Mouse (Mus musculus) T-helper 1 cell (primary cell): ENCODE measurements around the gene Golm1.
"Not testable (repeated sequence)": the region's sequence is repeated elsewhere in the genome, so short reads cannot be mapped to it uniquely, and the experiment has no call there.

Source experiments
- in situ Hi-C: fragments of 300-600 bp; cut with MboI, MseI; formaldehyde crosslinking; loops from one replicate; pipeline ENCODE4 v1.15.1; 2025; ENCODE audit warnings: high pct_unique_total_duplicates

The Golm1 gene

DNA sequence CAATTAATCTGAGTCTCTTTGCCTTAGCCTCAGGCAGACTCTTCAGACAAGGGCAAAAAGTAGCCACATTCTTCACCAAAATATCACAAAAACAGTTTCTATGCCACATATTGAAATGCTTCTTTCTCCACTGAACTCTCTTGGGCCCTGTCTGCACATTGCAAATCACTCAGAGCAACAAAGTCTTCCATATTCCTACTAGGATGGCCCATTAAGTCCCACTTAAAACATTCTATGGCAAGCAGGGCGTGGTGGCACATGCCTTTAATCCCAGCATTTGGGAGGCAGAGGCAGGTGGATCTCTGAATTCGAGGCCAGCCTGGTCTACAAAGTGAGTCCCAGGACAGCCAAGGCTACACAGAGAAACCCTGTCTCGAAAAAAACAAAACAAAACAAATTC, 83.6 kb downstream of the Golm1 start:
- in situ Hi-C loops: not testable (repeated sequence)

DNA sequence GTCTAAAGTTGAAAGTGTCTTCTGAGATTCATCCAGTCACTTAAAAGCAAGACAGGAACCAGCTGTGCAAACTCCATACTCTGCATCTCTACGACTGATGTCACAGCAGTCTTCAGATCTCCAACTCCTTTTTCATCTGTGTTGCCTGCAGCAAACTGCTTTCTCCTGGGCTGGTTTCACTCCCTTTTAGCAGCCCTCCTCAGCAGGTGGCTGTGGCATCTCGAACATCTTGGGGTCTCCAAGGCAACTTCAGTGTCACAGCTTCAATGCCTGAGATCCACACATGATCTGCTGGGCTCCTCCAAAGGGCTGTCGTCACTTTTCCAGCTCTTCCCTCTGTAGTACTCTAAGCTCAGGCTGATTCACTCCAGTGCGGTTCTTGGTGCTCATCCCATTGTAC, 84.9 kb downstream of the Golm1 start:
- in situ Hi-C loops: no loop called here

DNA sequence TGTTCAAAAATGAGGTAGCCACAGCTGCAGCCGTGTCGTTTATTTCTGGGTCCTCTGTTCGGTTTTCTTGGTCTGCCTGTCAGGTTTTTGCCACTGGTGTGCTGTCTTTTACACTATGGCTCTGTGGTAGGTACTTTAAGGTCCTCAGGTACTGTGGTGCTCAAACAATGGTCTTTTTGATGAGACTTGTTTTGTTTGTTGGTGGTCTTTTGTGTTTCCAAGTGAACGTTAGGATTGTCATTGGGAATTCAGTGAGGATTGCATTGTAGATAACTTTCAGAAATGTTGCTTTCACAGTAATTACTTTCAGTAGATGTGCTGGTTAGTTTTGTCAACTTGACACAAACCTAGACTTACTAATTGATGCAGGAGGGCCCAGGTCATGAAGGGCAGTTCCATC, 85.9 kb downstream of the Golm1 start:
- in situ Hi-C loops: no loop called here

DNA sequence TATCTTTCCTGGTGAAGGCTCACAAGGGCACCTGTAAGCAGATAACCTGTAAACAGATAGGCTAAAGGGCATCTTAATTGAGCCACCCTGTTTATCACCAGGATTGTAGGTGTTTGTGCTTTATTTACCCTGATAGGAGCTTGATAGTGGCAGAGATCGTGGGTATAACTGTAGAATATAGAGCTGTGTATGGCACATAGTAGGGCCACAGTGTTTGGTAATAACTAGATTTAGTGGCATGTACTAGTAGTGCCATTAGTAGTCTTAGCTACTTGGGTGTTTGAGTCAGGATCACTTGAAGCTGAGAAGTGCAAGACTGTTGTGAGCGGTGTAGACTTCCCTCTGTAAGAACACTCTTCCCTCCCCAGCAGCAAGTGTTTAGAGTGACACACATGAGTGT, 88.4 kb downstream of the Golm1 start:
- in situ Hi-C loops: no loop called here

- in situ Hi-C loops: no loop called here
These were observed 90.0 kb downstream of the Golm1 start for GRCm38 (mm10) chr13:59585648-59586005.

GRCm38 (mm10) chr13:59584947-59585647, 90.5 kb downstream of the Golm1 start, which contains the start of the genes Agtpbp1 and Naa35:
Agtpbp1 (minus strand) TSS chr13:59585227.
Naa35 (plus strand) TSS chr13:59585259.
- in situ Hi-C loops: no loop called here
